Mouse (Mus musculus): ENCODE results near the gene Map3k11. TPM values are rescaled to one million over a fixed set of nuclear protein-coding genes. Genes with fewer than 3 reads are reported as not detected.
A peak's percentile ranks its signal among the peaks of the same experiment; 100 is the strongest.

Gene Map3k11
- polyA plus RNA-seq, 1 experiment = 19.0 TPM

GRCm38 (mm10) chr19:5746907-5747363 is 58.4 kb downstream of the Map3k11 start:
- no peak overlapping the region for H3K4me2 ChIP-seq (ENCODE audit: low read depth)
- H3K27me3 ChIP-seq (ENCODE audit: control insufficient read depth, insufficient read depth, insufficient read length) = no peaks in the 10 kb centered on the region
- no peak overlapping the region for H3K4me3 ChIP-seq
- no peak overlapping the region for H3ac ChIP-seq (ENCODE audit: control insufficient read depth, insufficient read length)
- peaks cover 18% of the 10 kb centered on the region for H3K79me2 ChIP-seq (ENCODE audit: control insufficient read depth, insufficient read depth)
- no peaks in the 10 kb centered on the region for H3K36me3 ChIP-seq (ENCODE audit: control insufficient read depth, insufficient read depth)
- TF ChIP-seq USF1 (IDR thresholded peaks at IDR 0.05; ENCODE audit: low read depth) = peak; percentile 5
- TF ChIP-seq REST (IDR thresholded peaks at IDR 0.05; ENCODE audit: insufficient read depth, insufficient read length) = no peak
- TF ChIP-seq SRF (IDR thresholded peaks at IDR 0.05; ENCODE audit: control insufficient read depth, insufficient read length, low read depth) = no peak
- no peak for TF ChIP-seq TCF3 (IDR thresholded peaks at IDR 0.05; ENCODE audit: insufficient read length, low read depth)
- no peak for TF ChIP-seq CEBPB (IDR thresholded peaks at IDR 0.05; ENCODE audit: insufficient read depth, poor library complexity, severe bottlenecking)
- no peak for TF ChIP-seq TCF12 (IDR thresholded peaks at IDR 0.05; ENCODE audit: insufficient read depth, poor library complexity, severe bottlenecking)

- TF ChIP-seq MYOG (IDR thresholded peaks at IDR 0.05; ENCODE audit: control insufficient read depth in 1 of 3, insufficient read depth in 1 of 3, insufficient read length in 2 of 3, low read depth in 2 of 3) (no peak), MYOD1 (IDR thresholded peaks at IDR 0.05; ENCODE audit: control insufficient read depth in 1 of 3, insufficient read length in 2 of 3, low read depth in 2 of 3) (no peak), MAX (IDR thresholded peaks at IDR 0.05; ENCODE audit: low read depth) (no peak), POLR2A (IDR thresholded peaks at IDR 0.05; ENCODE audit: insufficient read length, low read depth) (no peak), POLR2AphosphoS2 (IDR thresholded peaks at IDR 0.05; ENCODE audit: insufficient read length, low read depth) (no peak), SRF (IDR thresholded peaks at IDR 0.05; ENCODE audit: control insufficient read depth, insufficient read length, low read depth) (no peak)
- H3K79me2 ChIP-seq (ENCODE audit: control insufficient read depth, insufficient read depth) = peaks cover 3% of the 10 kb centered on the region
- H3K4me3 ChIP-seq = no peak overlapping the region
- H3K27me3 ChIP-seq (ENCODE audit: control insufficient read depth, insufficient read depth, insufficient read length) = no peaks in the 10 kb centered on the region
- H3K4me2 ChIP-seq (ENCODE audit: low read depth) = peak overlapping the region; percentile 43
- no peaks in the 10 kb centered on the region for H3K36me3 ChIP-seq (ENCODE audit: control insufficient read depth, insufficient read depth)
- H3ac ChIP-seq (ENCODE audit: control insufficient read depth, insufficient read length) = no peak overlapping the region
These were observed 60.9 kb downstream of the Map3k11 start for GRCm38 (mm10) chr19:5749476-5749875.

- Histone ChIP-seq H3K4me3 (no peak overlapping the region), H3K36me3 (ENCODE audit: control insufficient read depth, insufficient read depth) (no peaks in the 10 kb centered on the region), H3K79me2 (ENCODE audit: control insufficient read depth, insufficient read depth) (no peaks in the 10 kb centered on the region), H3K4me2 (ENCODE audit: low read depth) (no peak overlapping the region), H3ac (ENCODE audit: control insufficient read depth, insufficient read length) (no peak overlapping the region), H3K27me3 (ENCODE audit: control insufficient read depth, insufficient read depth, insufficient read length) (no peaks in the 10 kb centered on the region)
- TF ChIP-seq E2F4 (IDR thresholded peaks at IDR 0.05; ENCODE audit: insufficient read depth) (no peak), POLR2A (IDR thresholded peaks at IDR 0.05; ENCODE audit: insufficient read length, low read depth) (no peak)
These were observed 62.4 kb downstream of the Map3k11 start for GRCm38 (mm10) chr19:5750951-5751350.

- Histone ChIP-seq H3K79me2 (ENCODE audit: control insufficient read depth, insufficient read depth) (no peaks in the 10 kb centered on the region), H3K27me3 (ENCODE audit: control insufficient read depth, insufficient read depth, insufficient read length) (no peaks in the 10 kb centered on the region), H3K36me3 (ENCODE audit: control insufficient read depth, insufficient read depth) (no peaks in the 10 kb centered on the region), H3K4me2 (ENCODE audit: low read depth) (no peak overlapping the region), H3K4me3 (no peak overlapping the region), H3ac (ENCODE audit: control insufficient read depth, insufficient read length) (no peak overlapping the region)
- no peak for TF ChIP-seq MAX (IDR thresholded peaks at IDR 0.05; ENCODE audit: low read depth)
- no peak for TF ChIP-seq TCF3 (IDR thresholded peaks at IDR 0.05; ENCODE audit: insufficient read length, low read depth)
- TF ChIP-seq USF1 (IDR thresholded peaks at IDR 0.05; ENCODE audit: low read depth) = no peak
- TF ChIP-seq E2F4 (IDR thresholded peaks at IDR 0.05; ENCODE audit: insufficient read depth) = no peak
- TF ChIP-seq CEBPB (IDR thresholded peaks at IDR 0.05; ENCODE audit: insufficient read depth, poor library complexity, severe bottlenecking) = no peak
These were observed 63.2 kb downstream of the Map3k11 start for GRCm38 (mm10) chr19:5751742-5752141.

Other genes with a start within 250 kb of the Map3k11 start
- 15.4 TPM for gene Fosl1, start 241.2 kb upstream of the Map3k11 start, polyA plus RNA-seq (2012; fragmentation: generic; extraction: Trizol)
- 10.7 TPM for gene Ccdc85b, start 230.8 kb upstream of the Map3k11 start, polyA plus RNA-seq (2012; fragmentation: generic; extraction: Trizol)
- 122 TPM for gene Fibp, start 228.1 kb upstream of the Map3k11 start, polyA plus RNA-seq (2012; fragmentation: generic; extraction: Trizol)
- 7.2 TPM for gene Ctsw, start 220.2 kb upstream of the Map3k11 start, polyA plus RNA-seq (2012; fragmentation: generic; extraction: Trizol)
- gene Efemp2, start 214.8 kb upstream of the Map3k11 start, polyA plus RNA-seq (2012; fragmentation: generic; extraction: Trizol) = 81.3 TPM
- gene Mus81, start 200.3 kb upstream of the Map3k11 start, polyA plus RNA-seq (2012; fragmentation: generic; extraction: Trizol) = 66.4 TPM
- gene Cfl1, start 198.3 kb upstream of the Map3k11 start, polyA plus RNA-seq (2012; fragmentation: generic; extraction: Trizol) = 948 TPM
- gene 1700020D05Rik, start 185.0 kb upstream of the Map3k11 start, polyA plus RNA-seq (2012; fragmentation: generic; extraction: Trizol) = 0.17 TPM
- gene Snx32, start 178.2 kb upstream of the Map3k11 start, polyA plus RNA-seq (2012; fragmentation: generic; extraction: Trizol) = 7.8 TPM
- gene Ovol1, start 128.1 kb upstream of the Map3k11 start, polyA plus RNA-seq (2012; fragmentation: generic; extraction: Trizol) = not detected
- 3.2 TPM for gene Ap5b1, start 120.7 kb upstream of the Map3k11 start, polyA plus RNA-seq (2012; fragmentation: generic; extraction: Trizol)
- gene Rnaseh2c, start 86.9 kb upstream of the Map3k11 start, polyA plus RNA-seq (2012; fragmentation: generic; extraction: Trizol) = 31.9 TPM
- gene Kat5, start 78.5 kb upstream of the Map3k11 start, polyA plus RNA-seq (2012; fragmentation: generic; extraction: Trizol) = 37.1 TPM
- 58.0 TPM for gene Rela, start 51.3 kb upstream of the Map3k11 start, polyA plus RNA-seq (2012; fragmentation: generic; extraction: Trizol)
- 14.4 TPM for gene Sipa1, start 25.0 kb upstream of the Map3k11 start, polyA plus RNA-seq (2012; fragmentation: generic; extraction: Trizol)
- gene Pcnx3, start 166 bp downstream of the Map3k11 start, polyA plus RNA-seq (2012; fragmentation: generic; extraction: Trizol) = 34.9 TPM
- 0.12 TPM for gene Kcnk7, start 15.6 kb downstream of the Map3k11 start, polyA plus RNA-seq (2012; fragmentation: generic; extraction: Trizol)
- 97.4 TPM for gene Ehbp1l1, start 37.6 kb downstream of the Map3k11 start, polyA plus RNA-seq (2012; fragmentation: generic; extraction: Trizol)
- gene Fam89b, start 40.9 kb downstream of the Map3k11 start, polyA plus RNA-seq (2012; fragmentation: generic; extraction: Trizol) = 77.4 TPM
- gene Ltbp3, start 52.2 kb downstream of the Map3k11 start, polyA plus RNA-seq (2012; fragmentation: generic; extraction: Trizol) = 100 TPM
- gene Scyl1, start 82.7 kb downstream of the Map3k11 start, polyA plus RNA-seq (2012; fragmentation: generic; extraction: Trizol) = 73.5 TPM
- gene Frmd8, start 186.5 kb downstream of the Map3k11 start, polyA plus RNA-seq (2012; fragmentation: generic; extraction: Trizol) = 22.3 TPM
- 5.2 TPM for gene Slc25a45, start 189.1 kb downstream of the Map3k11 start, polyA plus RNA-seq (2012; fragmentation: generic; extraction: Trizol)
- 0.31 TPM for gene Tigd3, start 205.4 kb downstream of the Map3k11 start, polyA plus RNA-seq (2012; fragmentation: generic; extraction: Trizol)
- gene Dpf2, start 224.3 kb downstream of the Map3k11 start, polyA plus RNA-seq (2012; fragmentation: generic; extraction: Trizol) = 78.5 TPM
- 16.2 TPM for gene Cdc42ep2, start 236.1 kb downstream of the Map3k11 start, polyA plus RNA-seq (2012; fragmentation: generic; extraction: Trizol)